Mouse (Mus musculus) natural killer cell, adult 2 months (primary cell): Measurements from ENCODE around the gene Hist1h4f.

Source experiments
- DNase-seq, 2 experiments: peaks; one replicate each; pipeline ENCODE4 v3.0.0; 2022; ENCODE audit warnings: low spot score in 2 of 2

The Hist1h4f gene

DNA sequence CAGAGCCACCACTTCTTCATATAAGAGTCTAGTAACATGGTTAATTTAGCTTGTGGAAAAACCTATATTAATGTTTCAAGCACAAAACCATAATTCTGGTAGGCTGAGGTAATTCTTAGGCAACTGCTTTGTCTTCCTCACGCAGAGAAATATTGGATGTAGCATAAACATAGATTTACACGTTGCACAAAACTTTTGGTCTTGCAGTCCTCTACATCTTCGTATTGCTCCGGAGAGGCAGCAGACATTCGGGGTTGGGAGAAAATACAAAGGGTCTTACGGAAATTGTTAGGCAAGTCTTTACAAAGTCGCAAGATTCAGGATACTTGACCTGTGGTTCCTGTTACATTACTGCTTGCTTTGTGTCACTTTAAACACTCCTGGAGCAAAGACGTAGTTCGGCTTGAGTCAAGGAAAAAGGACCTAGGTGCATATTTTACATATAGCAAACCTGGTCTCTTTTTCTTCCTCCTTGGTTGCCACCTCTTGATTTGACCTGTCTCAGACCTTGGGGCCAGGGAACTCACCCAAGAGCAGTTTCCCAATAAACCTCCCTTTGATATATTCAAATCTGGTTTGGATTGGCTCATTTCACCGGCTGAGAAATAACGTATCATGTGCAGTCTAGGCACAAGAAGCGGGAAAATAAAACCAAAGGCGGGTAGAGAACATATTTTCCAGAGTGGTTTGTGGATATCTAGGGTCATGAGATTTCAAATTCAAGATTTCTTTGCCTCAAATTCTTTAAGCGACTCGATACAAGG, 16.9 kb downstream of the Hist1h4f start:
- DNase-seq, result no peak

DNA sequence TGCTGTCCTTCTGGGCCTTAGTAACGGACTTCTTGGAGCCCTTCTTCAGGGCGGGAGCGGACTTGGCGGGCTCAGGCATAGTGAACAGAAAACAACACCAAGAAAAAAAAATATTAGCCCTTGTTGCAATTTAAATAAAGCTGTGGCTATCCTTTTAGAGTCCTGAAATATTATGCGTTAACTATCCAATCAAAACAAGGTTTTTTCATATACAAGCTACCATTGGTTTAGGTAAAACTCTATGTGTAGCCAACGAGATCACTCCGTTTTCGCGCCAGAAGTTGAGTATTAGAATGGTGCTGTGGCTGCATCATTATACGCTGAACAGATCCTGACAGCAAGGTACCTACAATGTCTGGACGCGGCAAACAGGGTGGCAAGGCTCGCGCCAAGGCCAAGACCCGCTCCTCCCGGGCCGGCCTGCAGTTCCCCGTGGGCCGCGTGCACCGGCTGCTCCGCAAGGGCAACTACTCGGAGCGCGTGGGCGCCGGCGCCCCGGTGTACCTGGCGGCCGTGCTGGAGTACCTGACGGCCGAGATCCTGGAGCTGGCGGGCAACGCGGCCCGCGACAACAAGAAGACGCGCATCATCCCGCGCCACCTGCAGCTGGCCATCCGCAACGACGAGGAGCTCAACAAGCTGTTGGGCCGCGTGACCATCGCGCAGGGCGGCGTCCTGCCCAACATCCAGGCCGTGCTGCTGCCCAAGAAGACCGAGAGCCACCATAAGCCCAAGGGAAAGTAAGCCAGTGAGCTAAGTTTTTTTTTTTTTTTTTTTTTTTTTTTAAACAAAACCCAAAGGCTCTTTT, 17.7 kb downstream of the Hist1h4f start, which contains the start of gene Hist1h2af:
Hist1h2af (plus strand) TSS at position 347 of the 808 bp plus-strand sequence.
- peak; percentile 31 to 53 for DNase-seq

DNA sequence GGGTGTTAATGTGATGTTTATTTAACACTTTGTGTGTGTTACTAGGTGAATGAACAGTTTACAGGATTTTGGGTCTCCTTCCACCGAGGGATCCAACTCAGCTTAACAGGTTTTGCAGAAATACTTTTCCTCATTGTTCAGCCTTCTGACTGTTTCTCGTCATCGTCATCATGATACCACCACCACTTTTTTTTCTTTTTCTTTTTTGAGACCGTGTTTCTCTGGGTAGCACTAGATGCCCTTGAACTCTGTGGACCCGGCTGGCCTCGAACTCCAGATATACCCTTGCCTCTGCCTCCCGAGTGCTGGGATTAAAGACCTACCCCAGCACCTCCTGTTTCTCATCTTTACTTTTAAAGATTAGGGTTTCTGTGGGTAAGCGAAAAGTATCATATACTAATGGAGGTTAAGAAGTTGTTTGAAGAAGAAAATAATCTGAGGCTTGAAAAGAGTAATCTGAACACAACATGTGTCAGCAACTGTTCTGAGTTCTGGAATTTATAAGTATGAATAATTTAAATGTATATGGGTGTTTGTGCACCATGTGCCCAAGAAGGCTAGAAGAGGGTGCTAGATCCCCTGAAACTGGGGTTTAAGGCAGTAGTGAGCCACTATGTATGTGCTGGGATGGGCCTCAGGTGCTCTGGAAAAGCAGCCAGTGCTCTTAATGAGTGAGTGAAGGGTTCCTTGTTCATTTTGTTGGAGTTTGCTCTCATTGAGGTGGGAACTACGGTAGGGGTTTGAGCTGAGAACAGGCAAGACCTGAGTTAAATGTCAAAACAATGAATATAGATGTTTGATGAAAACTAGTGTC, 19.0 kb downstream of the Hist1h4f start:
- no peak for DNase-seq

DNA sequence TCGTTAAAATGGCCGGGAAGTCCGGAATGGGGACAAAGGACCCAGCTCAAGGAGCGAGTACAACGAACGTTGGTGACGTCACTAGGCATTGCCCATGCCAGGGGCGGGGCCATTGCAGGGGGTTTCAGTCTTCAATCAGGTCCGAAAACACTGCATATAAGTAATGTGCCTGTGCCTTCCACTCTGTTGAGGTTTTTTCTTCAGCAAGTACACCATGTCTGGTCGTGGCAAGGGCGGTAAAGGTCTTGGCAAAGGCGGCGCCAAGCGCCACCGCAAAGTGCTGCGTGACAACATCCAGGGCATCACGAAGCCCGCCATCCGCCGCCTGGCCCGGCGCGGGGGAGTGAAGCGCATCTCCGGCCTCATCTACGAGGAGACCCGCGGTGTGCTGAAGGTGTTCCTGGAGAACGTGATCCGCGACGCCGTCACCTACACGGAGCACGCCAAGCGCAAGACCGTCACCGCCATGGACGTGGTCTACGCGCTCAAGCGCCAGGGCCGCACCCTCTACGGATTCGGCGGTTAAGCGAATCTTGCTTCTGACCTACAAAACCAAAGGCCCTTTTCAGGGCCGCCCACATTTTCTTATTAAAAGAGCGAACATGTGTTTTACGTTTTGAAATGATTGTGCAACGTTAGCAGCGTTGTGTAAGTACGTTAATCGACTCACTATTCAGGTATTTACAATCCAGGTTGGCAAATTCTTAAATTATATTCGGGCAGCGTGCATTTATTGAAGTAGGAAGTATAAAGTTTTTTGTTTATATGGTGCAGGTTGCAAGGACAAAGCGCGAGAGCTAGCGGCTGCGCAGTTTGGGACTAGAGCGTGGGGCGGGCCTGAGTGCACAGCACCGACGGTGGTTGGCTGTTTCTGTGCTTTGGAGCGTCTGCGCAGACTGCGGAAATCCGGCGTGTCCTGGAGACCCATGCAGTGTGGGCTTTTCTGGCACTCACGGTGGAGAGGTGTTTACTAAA, 20.3 kb downstream of the Hist1h4f start, which contains the start of gene Hist1h4h:
Hist1h4h (plus strand) TSS at position 150 of the 975 bp plus-strand sequence.
- DNase-seq, result peak; percentile 95 to 96

DNA sequence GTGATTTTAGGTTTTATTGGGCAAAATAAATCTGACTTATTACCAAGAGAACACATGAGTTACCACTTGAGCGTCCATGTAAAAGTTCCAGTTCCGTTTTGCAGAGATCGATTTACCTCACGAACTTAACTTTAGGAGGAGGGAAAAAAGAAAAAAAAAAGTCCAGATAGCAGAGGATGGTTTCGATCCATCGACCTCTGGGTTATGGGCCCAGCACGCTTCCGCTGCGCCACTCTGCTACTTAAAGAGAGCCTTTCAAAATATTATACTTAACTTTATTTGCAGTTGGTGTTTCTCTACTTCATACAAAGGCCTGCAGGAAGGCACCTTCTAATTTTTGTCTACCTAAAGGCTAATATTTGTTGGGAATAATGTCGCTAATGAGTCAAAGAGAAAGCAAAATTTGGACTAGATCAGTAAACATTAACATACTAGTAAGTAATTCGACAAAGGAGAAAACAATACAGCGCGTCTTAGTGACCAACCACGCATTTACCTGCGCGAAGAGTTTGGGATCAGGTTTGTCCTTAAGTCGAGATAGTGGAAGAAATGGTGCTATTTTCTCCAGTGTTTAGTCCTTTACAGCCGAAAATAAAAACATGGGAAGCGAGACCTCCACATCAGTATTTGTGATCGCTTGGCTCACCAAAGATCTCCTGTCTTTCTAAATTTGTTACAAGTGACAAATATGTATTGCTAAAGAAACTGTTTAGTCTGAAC, 21.1 kb downstream of the Hist1h4f start:
- peak; percentile 79 to 83 for DNase-seq

DNA sequence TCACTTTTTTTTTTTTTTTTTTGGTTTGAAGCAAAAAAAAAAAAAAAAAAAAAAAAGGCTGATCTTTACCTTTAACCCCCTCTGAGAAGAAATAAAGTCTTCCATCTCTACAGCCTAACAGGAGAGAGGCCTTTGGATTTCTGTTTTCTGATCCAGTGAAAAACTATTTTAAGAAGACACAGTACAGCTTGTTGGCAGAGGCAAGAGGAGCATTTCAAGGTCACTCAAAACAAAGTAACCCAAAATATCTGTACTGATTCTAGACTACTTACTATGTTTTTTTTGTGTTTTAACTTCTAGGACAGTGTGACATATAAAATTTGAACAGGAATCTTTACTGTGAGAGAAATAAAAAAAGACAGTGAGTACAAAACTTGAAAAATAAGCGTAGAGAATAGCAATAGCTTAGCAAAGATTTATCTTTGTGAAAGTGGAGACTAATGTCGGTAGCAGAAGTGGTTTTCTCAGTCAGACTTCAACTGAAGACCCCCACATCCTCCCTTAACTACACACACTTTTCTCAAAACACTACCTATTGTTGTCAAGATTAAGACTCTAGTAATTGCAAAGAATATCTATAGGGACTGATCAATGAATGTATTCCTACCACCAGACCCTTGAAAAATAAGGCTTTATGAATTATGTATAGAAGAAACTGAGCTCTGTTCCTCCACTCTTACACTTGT, 21.8 kb downstream of the Hist1h4f start:
- no peak for DNase-seq

DNA sequence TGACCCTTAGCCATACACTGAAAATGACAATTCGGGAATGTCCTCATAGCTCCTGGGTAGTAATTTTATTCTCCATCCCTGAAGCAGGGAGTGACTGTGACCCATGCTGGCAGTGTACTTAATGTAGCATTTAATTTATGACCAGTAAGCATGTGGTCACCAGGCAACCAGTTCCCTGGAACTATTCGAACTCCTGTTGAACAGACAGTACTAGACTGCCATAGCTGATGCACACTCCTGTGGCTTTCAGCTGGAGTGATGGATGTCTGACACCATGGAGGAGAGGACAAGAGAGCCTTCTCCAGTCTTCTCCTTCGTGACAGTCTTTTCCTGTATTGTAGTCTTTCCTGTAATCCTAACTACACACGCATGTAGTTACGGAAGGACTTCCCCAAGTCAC, 22.4 kb downstream of the Hist1h4f start:
- no peak for DNase-seq

DNA sequence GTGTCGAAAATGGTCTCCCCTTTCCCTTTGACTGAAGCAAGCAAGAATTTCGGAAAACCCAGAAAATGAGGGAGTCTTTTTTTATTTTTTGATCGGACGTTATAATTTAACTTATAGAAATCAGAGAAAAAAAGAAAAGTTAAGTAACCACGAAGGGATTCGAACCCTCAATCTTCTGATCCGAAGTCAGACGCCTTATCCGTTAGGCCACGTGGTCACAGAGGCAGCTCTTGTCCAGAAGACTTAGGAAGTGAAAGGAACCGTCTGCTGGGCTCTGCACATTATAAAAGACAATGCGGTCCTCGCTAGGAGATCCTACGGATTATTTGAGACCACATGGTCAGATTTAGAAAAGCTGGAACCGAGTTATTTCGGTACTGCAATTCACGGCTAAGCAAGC, 25.1 kb downstream of the Hist1h4f start:
- peak; percentile 89 for DNase-seq

DNA sequence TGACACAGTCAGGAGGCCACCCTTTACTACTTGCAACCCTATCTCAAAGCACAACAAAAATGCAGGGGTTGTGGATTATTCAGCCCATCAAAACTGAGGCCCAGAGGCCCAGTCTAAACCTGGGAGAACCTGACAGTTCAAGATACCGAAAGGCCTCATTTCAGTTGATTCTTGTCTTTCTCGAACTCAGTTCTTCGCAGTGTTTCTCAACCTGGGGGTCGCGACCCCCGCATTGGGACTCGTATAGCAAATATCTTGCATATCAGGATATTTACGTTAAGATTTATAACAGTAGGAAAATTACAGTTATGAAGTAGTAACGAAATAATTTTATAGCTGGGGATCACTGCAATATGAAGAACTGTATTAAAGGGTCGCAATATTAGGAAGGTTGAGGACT, 25.5 kb downstream of the Hist1h4f start:
- DNase-seq, result no peak

DNA sequence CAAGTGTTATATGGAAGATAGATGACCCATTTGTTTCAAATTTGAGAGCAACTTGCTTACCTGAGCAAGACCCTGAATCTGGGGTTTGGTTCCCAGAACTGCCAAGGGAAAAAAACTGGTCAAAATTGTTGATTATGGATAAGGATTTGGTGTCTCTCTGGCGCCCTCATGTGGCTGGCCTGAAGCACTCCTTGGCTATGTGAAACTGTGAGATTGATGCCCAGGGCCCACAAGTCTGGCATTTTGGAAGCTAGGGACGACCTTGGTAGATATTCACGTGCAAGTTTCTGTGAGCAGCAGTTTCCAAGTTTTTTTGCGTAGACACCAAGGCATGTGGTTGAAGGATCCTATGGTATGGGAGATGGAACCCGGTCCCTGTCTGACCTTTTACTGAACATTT, 26.8 kb downstream of the Hist1h4f start:
- peak; percentile 71 to 80 for DNase-seq

DNA sequence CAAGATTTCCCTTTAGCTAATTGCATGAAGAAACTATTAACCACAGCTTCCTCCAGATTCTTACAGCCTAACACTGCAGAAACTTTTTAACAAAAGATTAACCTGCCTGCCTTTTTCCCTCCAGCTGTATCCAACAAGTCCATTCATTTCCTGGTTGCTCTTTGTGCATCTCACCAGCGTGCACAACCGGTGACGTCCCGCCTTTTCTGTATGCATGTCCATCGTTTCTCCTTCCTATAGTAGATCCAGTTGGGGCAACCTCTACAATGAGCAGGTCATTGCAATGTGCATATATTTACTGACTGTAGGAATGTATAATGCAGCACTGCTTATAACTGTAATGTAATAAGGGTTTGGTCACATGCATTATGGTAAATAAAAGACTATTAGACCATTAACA, 27.5 kb downstream of the Hist1h4f start:
- no peak for DNase-seq

DNA sequence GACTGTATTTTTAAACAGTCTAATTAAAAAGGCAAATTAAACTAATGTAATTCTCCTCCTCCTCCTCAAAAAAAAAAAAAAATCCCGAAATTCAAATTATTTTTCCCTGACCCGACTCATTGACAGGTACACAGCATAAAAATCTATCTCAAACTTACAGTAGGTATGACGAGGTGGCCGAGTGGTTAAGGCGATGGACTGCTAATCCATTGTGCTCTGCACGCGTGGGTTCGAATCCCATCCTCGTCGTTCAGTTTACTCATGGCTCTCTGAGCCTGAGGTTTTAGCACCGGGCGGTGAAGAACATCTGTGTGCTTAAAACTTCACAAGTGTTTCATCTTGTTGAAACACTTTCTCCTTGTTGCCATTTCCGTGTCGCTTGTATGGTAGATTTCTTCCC, 29.7 kb downstream of the Hist1h4f start:
- peak; percentile 83 to 87 for DNase-seq

DNA sequence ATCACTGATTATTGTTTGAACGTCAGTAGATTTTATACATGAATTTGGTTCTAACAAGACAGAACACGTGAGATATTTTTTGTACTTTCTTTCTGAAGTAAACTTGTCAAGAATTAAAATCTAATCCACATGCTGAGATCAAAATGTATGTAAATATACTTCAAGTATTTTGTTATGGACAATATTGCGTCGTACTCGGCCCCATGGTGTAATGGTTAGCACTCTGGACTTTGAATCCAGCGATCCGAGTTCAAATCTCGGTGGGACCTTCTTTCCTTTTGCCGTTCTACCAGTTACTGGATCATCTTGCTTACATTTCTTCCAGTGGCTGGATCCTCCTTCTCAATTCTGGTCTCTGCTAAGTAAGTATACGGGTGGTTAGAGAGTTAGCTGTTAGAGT, 32.0 kb downstream of the Hist1h4f start:
- DNase-seq, result peak; percentile 83 to 84

DNA sequence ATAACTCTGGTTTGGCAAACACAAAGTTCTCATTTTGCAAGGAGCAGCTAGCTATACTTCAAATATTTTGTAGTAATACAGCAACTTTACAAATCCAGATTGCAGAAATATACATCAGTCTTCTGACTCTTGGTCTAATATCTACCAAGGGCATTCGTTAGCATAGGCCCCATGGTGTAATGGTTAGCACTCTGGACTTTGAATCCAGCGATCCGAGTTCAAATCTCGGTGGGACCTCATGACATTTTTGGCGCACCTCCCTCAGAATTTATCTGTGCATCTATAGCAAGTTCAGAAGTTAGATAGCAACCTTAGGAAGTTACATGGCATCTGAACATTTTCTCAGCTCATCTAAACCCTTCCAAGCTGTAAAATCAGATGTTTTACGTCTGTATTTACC, 32.6 kb downstream of the Hist1h4f start:
- peak; percentile 90 for DNase-seq

DNA sequence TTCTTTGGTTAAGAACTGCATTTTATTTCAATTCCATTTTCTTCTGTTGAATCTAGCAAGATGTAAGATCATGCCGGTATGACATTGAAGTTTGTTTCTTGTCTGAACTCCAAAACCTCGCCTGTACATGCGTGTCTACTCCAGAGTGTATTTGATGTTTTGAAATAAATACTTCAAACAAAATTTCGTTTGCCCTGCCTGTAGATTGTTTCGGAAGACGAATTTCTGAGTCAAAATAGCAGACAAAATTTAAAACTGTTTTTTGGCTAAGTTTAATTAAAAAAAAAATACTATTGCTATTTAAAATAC, 33.2 kb downstream of the Hist1h4f start:
- no peak for DNase-seq

DNA sequence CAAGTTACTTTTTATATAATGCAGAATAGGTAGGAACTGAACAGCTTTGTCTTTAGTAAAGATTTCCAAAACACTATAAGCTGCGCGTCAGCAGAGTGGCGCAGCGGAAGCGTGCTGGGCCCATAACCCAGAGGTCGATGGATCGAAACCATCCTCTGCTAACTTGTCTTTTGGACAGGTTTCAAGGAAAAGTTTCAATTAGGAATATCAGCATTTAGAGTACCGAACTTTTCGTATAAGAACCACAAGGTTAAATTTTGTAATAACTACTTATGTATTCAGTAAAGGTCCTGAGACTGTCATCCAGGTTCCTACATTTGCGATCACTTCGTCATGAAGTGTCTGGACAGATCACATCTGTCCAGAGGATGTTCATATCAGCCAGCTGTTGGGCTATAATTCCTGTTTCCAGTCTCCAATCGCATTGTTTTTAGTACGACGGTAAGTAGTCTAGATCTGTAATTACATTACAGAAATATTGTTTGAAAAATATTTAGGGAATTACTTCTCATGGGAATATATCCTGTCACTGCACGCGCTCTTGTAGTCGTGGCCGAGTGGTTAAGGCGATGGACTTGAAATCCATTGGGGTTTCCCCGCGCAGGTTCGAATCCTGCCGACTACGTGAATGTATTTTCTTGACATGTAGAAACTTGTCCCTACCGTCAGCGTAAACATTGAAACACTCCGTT, 33.7 kb downstream of the Hist1h4f start:
- DNase-seq, result peak; percentile 94

DNA sequence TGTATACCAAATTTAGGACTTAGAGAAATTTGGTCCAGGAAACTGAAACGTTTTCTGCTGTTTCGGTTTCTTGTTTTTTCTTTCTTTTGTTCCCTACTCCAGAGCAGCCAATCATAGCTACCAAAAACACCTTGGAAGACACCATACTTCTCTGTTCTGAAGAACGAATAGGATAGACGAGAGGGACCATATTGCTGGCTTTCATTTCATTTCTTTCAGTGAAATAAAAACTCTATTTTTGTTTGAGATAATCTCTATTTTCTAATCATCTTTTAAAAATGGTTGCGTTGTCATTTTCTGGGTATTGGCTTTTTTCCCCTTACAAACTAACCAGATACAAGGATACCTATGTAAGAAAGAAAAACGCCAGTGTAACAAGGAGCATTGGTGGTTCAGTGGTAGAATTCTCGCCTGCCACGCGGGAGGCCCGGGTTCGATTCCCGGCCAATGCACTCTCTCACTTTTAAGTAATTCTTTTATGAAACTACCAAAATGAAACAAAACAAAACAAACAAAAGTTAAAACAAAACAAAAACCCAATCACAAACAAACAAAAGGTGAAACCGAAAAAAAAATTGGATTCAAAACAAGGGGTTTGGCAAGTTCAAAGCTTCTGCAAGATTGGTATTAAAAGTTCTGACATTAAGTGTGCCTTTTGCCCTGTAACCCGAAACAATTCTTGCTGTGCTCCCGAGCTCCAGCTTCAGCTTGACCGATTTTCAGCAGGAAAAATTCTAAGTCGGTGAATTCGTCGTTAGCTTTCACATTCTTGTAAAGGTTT, 34.4 kb downstream of the Hist1h4f start:
- peak; percentile 75 to 82 for DNase-seq
